Mouse (Mus musculus) forelimb bud, embryonic 11.5 days (tissue): ENCODE measurements around the gene Gm45213.

Experiments
- DNase-seq: peaks from one replicate; pipeline ENCODE4 v3.0.0-alpha.2; 2012; ENCODE audit warnings: low read depth, low spot score

Gm45213 gene

GRCm38 (mm10) chr7:66043552-66044459 lies at the start of gene Gm45213:
Gene Gm45213, plus strand, starts transcription at chr7:66043602.
- DNase-seq = no peak

- DNase-seq = no peak
Measured at GRCm38 (mm10) chr7:66001035-66001754, 42.2 kb upstream of the Gm45213 start.

- no peak for DNase-seq
Measured at GRCm38 (mm10) chr7:66001797-66002196, 41.6 kb upstream of the Gm45213 start.

GRCm38 (mm10) chr7:66003447-66003846 lies 40.0 kb upstream of the Gm45213 start:
- no peak for DNase-seq

- DNase-seq = no peak
Measured at GRCm38 (mm10) chr7:66003865-66004638, 39.4 kb upstream of the Gm45213 start.

DNA sequence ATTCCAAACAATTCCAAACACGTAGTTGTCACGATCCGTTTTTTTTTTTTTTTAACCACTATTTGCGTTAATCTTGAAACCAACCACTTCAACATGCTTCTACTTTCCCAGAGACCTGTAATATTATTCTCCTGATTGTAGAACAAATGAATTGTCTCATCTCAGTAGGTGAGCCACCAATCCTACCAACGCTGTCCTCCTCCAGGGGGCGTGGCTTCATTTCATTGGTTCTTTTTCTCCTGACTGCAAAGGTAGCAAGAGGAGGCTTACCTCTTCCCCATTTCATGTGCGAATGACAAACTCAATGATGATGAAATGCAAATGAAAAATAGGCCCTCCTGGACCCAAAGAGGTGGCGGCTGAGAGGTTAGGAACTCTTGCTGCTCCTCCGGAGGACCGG lies 38.3 kb upstream of the Gm45213 start:
- no peak for DNase-seq

GRCm38 (mm10) chr7:66008161-66008891 lies 35.1 kb upstream of the Gm45213 start:
- DNase-seq = no peak

DNA sequence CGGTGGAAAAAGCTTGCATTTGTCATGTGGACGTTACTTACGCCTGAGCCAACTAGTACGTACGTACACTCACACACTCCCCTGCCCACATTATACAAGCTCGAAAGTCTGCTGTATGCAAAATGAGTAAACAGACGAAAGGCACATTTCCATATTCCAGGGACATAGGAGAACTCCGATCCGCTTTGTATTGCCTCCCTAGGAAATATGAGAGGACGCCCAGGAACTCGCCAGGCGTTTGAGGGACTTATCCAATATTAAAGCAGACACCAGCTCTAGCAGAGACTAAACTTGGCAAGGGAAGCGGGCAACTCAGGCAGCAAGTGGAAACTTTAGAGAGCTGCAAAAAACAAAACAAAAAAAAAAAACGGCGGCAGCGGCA lies 34.5 kb upstream of the Gm45213 start:
- no peak for DNase-seq

DNA sequence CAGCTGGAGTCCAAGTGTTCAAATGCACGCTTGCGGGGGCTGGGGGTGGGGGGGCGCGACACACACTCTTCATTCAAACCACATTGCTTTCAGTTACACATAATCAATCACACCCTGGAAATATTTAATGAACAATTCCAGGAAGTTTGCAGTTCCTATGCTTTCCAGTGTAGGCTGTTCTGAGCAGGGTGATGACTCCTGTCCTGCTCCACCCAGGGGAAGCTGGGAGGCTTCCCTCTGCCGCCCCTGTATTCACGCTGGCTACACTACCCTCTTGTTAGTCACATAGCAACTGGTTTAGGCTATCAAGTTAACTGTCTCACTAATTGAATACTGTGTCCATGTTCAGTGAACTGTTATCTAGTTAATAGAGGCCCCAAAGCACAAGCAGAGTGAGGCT lies 32.9 kb upstream of the Gm45213 start:
- no peak for DNase-seq

DNA sequence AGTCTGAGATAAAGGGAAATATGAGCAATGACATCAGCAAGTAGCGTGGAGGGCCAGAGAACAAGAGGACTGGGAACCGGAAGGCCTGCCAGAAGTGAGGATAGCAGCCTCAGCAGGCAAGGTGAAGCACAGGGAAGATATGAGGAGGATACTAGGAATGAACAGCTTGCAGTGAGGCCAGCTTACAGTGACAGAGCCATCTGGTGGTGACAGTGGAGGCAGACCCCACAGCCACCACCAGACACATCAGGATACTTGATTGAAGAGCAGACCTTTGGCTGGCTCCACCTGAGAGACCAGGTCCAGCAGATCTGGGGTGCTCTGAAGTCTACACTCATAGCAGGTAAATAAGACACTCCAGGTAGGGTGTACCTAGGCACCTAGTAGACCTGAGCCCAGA lies 15.7 kb upstream of the Gm45213 start:
- DNase-seq = no peak

- no peak for DNase-seq
Measured at GRCm38 (mm10) chr7:66028766-66029512, 14.5 kb upstream of the Gm45213 start.

DNA sequence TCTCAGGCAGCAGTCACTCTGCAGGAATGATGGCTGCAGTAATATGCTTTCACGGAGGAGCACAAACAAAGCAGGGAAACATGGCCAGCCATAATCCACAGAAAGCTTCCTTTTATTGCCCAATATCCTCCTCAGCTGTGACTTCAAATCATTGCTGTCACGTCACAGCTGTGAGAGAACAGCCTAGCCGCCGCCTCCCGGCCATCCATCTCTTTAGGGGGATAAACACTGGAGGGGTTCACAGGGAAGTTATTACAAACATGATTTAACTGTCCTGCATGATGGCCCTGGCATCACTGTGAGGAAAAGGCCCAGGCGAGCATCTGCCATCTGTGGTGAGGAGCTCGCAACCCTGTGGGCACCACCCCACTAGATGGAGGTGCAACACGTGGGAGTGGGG lies 6.6 kb upstream of the Gm45213 start:
- no peak for DNase-seq

- peak; percentile 64 for DNase-seq
Measured at GRCm38 (mm10) chr7:66038261-66038660, 5.1 kb upstream of the Gm45213 start.

DNA sequence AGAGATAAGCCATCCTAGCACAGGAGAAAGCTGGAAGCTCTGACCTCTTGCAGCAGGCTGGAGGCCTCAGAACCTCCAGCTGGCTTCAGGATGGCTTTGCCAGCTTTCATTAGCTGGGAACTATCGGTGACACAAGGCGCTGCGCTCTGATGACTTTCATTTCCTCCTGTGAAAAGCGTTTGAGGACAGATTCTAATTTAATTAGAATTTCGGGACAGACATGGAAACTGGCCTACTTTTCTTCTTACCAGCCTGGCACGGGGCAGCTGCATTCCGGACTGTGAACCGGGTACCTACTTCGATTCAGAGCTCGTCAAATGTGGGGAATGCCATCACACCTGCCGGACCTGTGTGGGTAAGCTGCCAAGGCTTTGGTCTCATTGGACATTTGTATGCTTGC lies 4.7 kb upstream of the Gm45213 start:
- no peak for DNase-seq

DNA sequence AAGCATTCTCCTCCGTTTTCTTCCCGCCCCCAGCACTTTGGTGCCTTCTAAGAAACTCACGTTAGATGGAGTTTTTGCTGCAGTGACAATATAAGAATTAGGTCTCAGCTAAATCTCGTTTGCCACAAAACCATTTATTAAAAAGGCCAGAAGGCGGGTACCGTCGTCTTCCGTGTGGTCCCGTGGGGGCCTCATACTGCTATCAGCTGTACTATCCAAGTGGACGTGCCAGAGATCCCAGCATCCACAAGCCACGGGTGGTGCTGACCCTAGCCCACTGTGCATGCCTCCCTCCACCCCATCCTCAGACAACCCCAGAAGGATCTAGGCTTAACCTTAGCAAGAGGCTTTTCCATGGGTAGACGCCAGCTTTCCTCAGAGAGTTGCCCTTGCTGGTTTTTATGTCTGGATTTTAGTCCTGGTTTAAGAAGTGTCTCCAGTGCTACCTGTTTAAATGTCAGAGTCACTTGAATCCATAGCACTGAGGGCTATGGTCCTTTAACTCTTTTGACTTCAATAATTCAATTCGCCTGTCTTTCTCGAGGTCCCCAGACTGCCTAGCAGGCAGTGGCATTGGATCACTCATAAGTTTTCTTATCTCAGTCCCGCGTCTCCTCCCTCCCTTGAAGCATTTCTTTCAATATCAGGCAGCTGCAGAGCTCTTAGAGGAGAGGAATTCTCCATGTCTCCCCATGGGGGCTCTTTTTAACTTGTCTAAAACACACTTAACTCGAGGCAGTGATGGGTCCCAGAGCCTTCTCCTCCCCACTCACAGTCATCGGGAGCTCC lies 3.2 kb upstream of the Gm45213 start:
- DNase-seq = no peak

- DNase-seq = no peak
Measured at GRCm38 (mm10) chr7:66044617-66045016, 1.2 kb downstream of the Gm45213 start.

DNA sequence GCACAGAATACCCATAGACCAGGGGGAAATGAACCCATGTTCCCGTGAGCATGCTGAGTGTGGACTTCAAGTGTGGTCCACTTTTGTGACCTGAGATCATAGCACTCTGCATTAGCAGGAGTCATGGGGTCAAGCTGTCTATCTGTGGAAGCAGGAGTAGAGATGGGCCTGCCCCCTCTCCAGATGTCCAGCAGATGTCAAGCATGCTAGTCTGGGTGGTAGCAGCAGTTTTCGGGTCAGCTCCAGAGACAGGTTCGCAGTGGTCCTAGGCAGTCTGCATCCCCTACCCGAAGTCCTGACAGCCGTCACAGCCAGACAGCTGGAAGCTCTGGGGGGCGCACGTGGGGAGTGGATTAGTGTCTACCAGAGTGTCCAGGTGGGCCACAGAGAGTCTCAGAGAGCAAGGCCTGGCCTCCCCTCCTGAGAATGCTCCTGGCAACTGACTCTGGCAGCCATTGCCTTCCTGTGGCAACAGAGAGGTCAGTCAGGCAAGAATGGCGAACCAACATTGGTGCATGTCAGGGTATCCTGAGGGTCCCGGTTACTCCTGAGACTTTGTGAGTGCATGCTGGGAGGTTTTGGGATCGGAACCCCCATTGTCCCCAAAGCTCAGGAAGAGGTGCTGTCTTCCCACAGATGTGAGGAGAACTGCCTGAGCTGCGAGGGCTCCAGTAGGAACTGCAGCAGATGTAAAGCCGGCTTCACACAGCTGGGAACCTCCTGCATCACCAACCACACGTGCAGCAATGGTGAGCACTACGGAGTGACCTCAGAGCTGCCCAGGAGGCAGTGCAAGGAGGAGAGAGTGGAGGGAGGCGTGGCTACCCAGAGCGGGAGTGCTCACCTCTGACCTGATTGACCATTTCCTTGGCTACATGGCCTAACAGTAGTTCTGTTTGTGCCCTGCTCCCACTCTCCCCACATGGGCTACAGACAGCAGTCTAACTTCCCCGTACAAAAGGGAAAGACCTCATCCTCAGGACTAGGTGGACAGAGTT lies 3.8 kb downstream of the Gm45213 start:
- DNase-seq = no peak

- DNase-seq = no peak
Measured at GRCm38 (mm10) chr7:66047975-66048374, 4.6 kb downstream of the Gm45213 start.
